Mouse (Mus musculus) olfactory bulb, adult 2 months (tissue): ENCODE data around the gene Gm5134.

Source experiments
- CTCF ChIP-seq: fragments of 200-500 bp; IDR thresholded peaks from 2 replicates; pipeline ENCODE4 v1.5.1; 2012; ENCODE audit warnings: low read depth, mild to moderate bottlenecking, low read length, moderate library complexity; ENCODE audit not compliant: insufficient read depth
- POLR2A ChIP-seq: fragments of 200-500 bp; IDR thresholded peaks from 2 replicates; pipeline ENCODE4 v1.6.1; 2012; ENCODE audit warnings: mild to moderate bottlenecking, low read depth, low read length, moderate library complexity; ENCODE audit not compliant: insufficient read depth

DNA sequence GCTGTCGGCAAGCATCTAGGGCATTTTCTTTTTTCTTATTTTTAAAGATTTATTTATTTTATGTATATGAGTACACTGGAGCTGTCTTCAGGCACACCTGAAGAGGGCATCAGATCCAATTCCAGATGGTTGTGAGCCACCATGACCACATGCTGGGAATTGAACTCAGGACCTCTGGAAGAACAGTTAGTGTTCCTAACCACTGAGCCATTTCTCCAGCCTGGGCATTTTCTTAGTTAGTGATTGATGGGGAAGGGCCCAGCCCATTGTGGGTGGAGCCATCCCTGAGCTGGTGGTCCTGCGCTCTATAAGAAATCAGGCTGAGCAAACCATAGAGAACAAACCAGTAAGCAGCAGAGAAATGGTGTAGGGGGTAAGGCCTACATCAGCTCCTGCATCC lies 48.9 kb downstream of the Gm5134 start:
- TF ChIP-seq CTCF (no peak), POLR2A (no peak)
